Mouse (Mus musculus): ENCODE data around the gene Ccdc9b. TPM values are rescaled to one million over a fixed set of nuclear protein-coding genes. Genes with fewer than 3 reads are reported as not detected.

The Ccdc9b gene
- polyA plus RNA-seq, 1 experiment from 2014 or later = 2.4 TPM

DNA sequence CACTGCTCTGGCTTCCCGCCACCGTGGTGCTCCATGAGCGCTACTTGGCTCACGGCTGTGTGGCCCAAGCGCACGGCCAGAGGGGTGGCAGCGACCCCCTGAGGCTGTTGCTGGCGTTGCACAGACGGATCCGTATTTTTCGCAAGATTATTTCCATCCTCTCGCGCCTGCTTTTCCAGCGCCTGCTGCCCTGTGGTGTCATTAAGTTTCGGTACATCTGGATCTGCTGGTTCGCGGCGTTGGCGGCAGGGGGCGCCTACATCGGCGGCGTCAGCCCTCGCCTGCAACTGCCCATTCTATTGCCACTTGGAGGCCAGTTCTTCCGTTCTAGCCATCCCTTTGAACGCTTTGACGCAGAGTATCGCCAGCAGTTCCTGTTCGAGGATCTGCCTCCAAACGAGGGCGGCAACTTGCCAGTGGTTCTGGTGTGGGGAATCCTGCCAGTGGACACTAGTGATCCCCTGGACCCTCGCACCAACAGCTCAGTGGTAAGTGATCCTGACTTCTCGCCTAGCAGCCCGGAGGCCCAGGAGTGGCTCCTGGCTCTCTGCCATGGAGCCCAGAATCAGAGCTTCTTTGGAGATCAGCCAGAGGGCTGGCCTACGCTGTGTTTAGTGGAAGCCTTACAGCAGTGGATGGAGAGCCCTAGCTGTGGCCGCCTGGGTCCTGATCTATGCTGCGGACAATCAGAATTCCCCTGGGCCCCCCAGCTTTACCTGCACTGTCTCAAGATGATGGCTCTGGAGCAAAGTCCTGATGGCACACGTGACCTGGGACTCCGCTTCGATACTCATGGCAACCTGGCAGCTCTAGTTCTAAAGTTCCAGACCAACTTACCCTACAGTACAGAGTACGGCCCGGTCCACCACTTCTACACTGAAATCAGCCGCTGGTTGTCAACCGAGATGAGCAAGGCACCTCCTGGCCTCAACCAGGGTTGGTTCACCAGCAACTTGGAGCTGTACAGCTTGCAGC is 28.4 kb upstream of the Ccdc9b start:
- peaks cover 10% of the 10 kb centered on the region for H3K4me1 ChIP-seq (replicated peaks)
- no peaks in the 10 kb centered on the region for H3K36me3 ChIP-seq
- peaks cover 29% of the 10 kb centered on the region for H3K27me3 ChIP-seq
- no peak overlapping the region for H3K9ac ChIP-seq
- no peaks in the 10 kb centered on the region for H3K9me3 ChIP-seq (replicated peaks)
- WGBS = 20% methylated on average over 44 of the region's 44 CpGs
- peak overlapping the region; percentile 62 for H3K4me2 ChIP-seq
- no peak; the same call in 1 of the 2 replicates for ATAC-seq (replicated peaks; ENCODE audit: insufficient number of reproducible peaks, insufficient read depth, low FRiP score, low read depth)
- peak overlapping the region; percentile 29 for H3K4me3 ChIP-seq
- no peak overlapping the region for H3K27ac ChIP-seq

DNA sequence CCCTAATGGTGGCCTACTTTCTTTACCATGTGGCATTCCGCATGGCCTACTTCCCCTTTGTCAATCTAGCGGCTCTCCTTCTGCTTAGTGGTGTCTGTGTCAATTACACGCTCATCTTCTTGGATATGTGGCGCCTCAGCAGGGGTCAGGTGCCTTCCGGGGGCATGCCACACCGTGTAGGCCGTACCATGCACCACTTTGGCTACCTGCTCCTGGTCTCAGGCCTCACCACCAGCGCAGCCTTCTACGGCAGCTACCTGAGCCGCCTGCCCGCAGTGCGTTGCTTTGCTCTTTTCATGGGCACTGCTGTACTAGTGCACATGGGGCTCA is 27.7 kb upstream of the Ccdc9b start:
- no peak for ATAC-seq (replicated peaks; ENCODE audit: insufficient number of reproducible peaks, insufficient read depth, low FRiP score, low read depth)
- no peaks in the 10 kb centered on the region for H3K36me3 ChIP-seq
- no peaks in the 10 kb centered on the region for H3K9me3 ChIP-seq (replicated peaks)
- peak overlapping the region; percentile 29 for H3K4me3 ChIP-seq
- H3K4me1 ChIP-seq (replicated peaks) = peaks cover 10% of the 10 kb centered on the region
- no peak overlapping the region for H3K9ac ChIP-seq
- WGBS = 65% methylated on average over 12 of the region's 12 CpGs
- H3K27ac ChIP-seq = no peak overlapping the region
- H3K4me2 ChIP-seq = peak overlapping the region; percentile 62
- H3K27me3 ChIP-seq = peaks cover 29% of the 10 kb centered on the region

DNA sequence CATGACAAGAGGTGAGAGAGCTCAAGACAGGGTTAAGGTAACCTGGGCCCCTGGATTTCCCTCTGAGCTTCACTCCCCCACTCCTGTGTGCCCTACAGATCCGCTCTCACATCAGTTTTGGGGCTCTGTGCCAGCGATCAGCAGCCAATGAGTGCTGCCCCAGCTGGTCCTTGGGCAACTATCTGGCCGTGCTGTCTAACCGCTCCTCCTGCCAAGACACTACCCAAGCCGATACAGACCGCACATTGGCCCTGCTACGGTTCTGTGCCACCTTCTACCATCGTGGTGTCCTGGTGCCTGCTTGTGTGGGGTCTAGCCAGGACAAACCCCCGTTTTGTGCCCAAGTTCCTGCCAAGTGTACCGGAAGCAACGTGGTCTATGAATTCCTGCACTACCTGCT is 27.0 kb upstream of the Ccdc9b start:
- Histone ChIP-seq H3K36me3 (no peaks in the 10 kb centered on the region), H3K4me2 (no peak overlapping the region), H3K4me1 (replicated peaks) (peaks cover 10% of the 10 kb centered on the region), H3K9me3 (replicated peaks) (no peaks in the 10 kb centered on the region), H3K27ac (no peak overlapping the region), H3K9ac (no peak overlapping the region), H3K4me3 (no peak overlapping the region), H3K27me3 (peaks cover 29% of the 10 kb centered on the region)
- WGBS = 86% methylated on average over 11 of the region's 11 CpGs
- ATAC-seq (replicated peaks; ENCODE audit: insufficient number of reproducible peaks, insufficient read depth, low FRiP score, low read depth) = no peak

DNA sequence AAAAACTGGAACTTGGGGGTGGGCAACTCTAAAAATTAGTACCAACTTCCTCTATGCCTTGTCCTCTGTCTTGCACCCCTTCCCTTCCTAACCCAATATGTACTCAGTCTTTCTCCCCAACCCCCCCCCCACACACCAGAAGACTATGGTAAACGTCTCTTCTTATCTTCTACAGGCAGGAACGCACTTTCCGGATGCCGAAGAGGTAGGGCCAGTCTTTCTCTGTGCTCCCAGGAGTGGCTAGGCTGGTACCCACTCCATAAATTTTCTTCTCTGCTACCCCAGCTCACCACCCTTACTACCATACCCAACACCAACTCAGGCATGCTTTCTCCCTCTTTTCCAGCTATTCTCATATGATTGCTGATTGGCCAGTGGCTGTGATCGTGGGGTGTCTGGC is 24.1 kb upstream of the Ccdc9b start:
- H3K4me2 ChIP-seq = no peak overlapping the region
- peaks cover 26% of the 10 kb centered on the region for H3K27me3 ChIP-seq
- WGBS = 65% methylated on average over 5 of the region's 5 CpGs
- H3K36me3 ChIP-seq = no peaks in the 10 kb centered on the region
- peaks cover 10% of the 10 kb centered on the region for H3K4me1 ChIP-seq (replicated peaks)
- no peak overlapping the region for H3K27ac ChIP-seq
- ATAC-seq (replicated peaks; ENCODE audit: insufficient number of reproducible peaks, insufficient read depth, low FRiP score, low read depth) = no peak
- no peak overlapping the region for H3K4me3 ChIP-seq
- no peaks in the 10 kb centered on the region for H3K9me3 ChIP-seq (replicated peaks)
- no peak overlapping the region for H3K9ac ChIP-seq

DNA sequence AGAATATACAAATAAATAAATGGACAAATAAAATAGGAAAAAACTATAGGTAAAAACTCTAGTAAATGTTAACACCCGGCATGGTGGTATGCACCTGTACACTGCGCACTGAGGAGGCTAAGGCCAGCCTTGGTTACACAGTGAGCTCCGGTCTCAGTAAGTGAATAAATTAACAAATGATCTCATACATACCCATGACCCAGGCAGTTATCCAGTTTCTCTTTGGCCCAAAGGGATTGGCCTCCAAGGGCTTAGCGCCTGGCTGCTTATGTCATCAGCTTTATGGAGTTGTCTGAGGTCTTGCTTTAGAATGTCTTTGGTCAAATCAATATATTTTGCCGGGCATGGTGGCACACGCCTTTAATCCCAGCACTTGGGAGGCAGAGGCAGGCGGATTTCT is 21.2 kb upstream of the Ccdc9b start:
- no peak overlapping the region for H3K4me2 ChIP-seq
- ATAC-seq (replicated peaks; ENCODE audit: insufficient number of reproducible peaks, insufficient read depth, low FRiP score, low read depth) = no peak
- no peak overlapping the region for H3K4me3 ChIP-seq
- H3K27ac ChIP-seq = no peak overlapping the region
- WGBS = 82% methylated on average over 7 of the region's 7 CpGs
- H3K9me3 ChIP-seq (replicated peaks) = no peaks in the 10 kb centered on the region
- peaks cover 13% of the 10 kb centered on the region for H3K4me1 ChIP-seq (replicated peaks)
- H3K9ac ChIP-seq = no peak overlapping the region
- no peaks in the 10 kb centered on the region for H3K36me3 ChIP-seq
- H3K27me3 ChIP-seq = peaks cover 20% of the 10 kb centered on the region

DNA sequence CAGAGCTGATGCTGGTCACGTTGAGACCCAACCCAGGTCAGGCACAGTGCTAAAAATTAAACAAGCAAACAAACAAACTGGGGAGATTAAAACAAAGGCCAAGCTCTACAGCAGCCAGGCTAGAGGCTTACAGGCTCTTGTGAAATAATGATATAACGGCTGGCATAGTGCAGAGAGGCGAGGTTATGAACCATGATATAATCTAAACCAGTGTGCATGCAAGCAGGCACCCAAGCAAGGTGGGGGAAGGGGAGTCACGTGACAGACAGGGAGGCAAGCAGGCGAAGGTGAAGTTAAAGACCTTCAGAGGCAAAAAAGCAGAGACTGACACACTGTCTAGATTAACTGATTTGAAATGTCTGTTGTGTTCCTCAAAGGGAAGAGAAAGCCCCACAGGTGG is 20.6 kb upstream of the Ccdc9b start:
- Histone ChIP-seq H3K9me3 (replicated peaks) (no peaks in the 10 kb centered on the region), H3K9ac (no peak overlapping the region), H3K36me3 (no peaks in the 10 kb centered on the region), H3K4me3 (no peak overlapping the region), H3K27ac (no peak overlapping the region), H3K27me3 (peaks cover 19% of the 10 kb centered on the region), H3K4me2 (no peak overlapping the region), H3K4me1 (replicated peaks) (peaks cover 13% of the 10 kb centered on the region)
- 49% methylated on average over 5 of the region's 5 CpGs for WGBS
- no peak for ATAC-seq (replicated peaks; ENCODE audit: insufficient number of reproducible peaks, insufficient read depth, low FRiP score, low read depth)

DNA sequence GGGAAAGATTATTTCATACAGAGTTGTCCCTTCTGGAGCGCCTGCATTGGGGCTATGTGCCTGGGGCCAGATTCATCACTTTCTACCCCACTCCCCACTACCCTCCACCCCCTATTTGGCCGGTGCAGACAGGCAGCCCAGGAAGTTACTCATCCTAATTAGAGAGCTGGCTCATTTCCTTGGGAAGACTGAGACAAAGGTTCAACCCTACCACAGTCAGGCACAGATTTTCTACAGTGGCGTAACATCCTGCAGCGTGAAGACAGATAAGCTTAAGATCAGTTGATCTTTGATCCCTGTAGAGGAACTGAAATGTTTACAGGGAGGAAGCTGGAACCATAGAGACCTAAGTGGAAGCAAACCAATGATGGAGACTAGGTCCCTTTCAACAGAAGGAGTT is 19.8 kb upstream of the Ccdc9b start:
- H3K36me3 ChIP-seq = no peaks in the 10 kb centered on the region
- no peak for ATAC-seq (replicated peaks; ENCODE audit: insufficient number of reproducible peaks, insufficient read depth, low FRiP score, low read depth)
- no peak overlapping the region for H3K4me2 ChIP-seq
- peaks cover 13% of the 10 kb centered on the region for H3K4me1 ChIP-seq (replicated peaks)
- H3K9me3 ChIP-seq (replicated peaks) = no peaks in the 10 kb centered on the region
- no peak overlapping the region for H3K4me3 ChIP-seq
- no peak overlapping the region for H3K9ac ChIP-seq
- no peak overlapping the region for H3K27ac ChIP-seq
- 40% methylated on average over 4 of the region's 4 CpGs for WGBS
- H3K27me3 ChIP-seq = peaks cover 16% of the 10 kb centered on the region

DNA sequence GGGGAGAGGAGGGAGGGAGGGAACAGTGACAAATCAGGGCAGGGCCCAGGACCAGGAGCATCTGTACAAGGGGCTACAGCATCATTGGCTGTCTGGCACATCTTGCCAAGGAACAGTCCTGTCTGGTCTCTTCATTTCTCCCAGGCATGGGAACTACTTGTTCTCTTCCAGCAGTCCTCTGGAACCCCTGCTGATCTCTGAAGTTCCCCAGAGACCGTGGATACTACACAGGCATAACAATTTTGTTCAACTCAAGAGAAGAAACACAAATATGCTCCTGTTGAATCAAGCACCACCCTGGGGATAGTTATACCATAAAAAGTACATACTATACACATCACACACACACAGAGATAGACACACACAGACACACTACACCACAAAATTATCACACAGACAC is 18.7 kb upstream of the Ccdc9b start:
- H3K4me3 ChIP-seq = no peak overlapping the region
- no peak overlapping the region for H3K27ac ChIP-seq
- ATAC-seq (replicated peaks; ENCODE audit: insufficient number of reproducible peaks, insufficient read depth, low FRiP score, low read depth) = no peak
- H3K9ac ChIP-seq = no peak overlapping the region
- WGBS = 30% methylated on average over 1 of the region's 1 CpGs
- no peaks in the 10 kb centered on the region for H3K36me3 ChIP-seq
- H3K27me3 ChIP-seq = peaks cover 11% of the 10 kb centered on the region
- peaks cover 15% of the 10 kb centered on the region for H3K4me1 ChIP-seq (replicated peaks)
- H3K9me3 ChIP-seq (replicated peaks) = no peaks in the 10 kb centered on the region
- H3K4me2 ChIP-seq = no peak overlapping the region

DNA sequence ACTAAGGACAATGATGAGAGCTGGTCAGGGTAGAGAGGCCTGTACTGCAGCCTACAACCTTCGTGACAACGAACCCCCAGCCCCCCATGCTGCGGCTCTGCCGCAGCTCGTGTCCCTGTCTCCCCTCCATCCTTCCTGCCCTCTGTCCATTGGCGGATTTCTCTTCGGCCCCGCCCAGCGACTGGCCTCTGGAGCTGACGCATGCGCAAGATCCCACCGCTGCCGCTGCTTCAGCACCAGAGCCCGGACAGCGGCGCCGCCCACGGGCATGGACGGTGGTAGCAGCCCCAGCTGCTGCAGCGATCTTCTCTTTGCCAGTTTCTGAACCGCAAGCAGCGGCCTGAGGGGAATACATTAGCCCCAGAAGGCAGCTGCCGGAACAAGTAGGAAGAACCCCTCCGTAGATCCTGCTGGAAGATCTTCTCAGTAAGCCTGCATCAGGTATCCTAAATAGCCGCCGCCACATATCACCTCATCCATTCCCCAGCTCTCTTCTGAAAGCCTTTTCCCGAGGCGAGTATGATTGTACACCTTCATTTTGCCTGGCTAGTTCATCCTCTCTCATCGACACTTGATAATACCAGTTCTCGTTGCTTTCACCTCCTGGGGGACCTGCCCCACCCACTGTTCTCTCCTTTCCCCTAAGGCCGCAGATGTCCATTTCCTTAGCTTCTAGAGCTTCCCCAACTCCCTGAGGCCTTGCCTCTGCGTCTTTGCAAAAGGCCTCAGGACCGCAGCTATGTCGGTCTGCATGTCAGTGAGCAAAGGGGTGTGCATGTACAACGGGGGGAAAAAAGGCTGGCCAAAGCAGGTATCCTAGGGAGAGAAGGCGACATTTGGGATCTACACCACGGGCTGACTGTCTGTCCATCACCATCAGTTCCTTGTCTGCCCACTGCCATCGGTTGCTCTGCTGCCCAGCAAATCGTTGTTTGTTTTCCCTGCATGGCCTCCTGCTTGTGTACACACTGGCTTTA is 17.3 kb upstream of the Ccdc9b start, which contains the start of gene Disp2:
TSS of gene Disp2 (plus strand) at position 216 of the 977 bp plus-strand sequence.
- H3K27ac ChIP-seq = no peak within 1 kb of the TSS
- H3K4me3 ChIP-seq = peak within 1 kb of the TSS; percentile 42
- 11% methylated on average over 39 of the region's 39 CpGs for WGBS

DNA sequence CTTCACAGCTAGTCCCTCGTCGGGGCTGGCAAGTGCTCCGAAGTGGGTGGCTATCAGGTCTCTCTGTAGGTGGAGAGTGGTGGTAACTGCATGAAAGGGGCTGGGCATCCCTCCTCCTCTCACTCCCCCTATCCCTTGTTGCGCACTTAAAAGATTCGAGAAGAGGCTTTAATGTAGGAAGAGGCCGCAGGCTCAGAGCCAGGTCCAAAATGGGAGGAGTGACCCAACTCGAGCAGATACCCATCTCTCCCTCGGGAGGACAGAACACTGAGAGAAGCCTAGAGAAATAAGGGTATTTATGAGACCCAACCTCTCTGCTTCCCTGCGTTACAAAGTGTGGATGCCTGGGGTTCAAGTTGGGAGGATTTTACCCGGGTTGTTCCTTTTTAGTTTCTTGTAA is 16.6 kb upstream of the Ccdc9b start:
- Histone ChIP-seq H3K4me2 (peak overlapping the region; percentile 69), H3K27ac (no peak overlapping the region)

More for the DNA sequence above, 17.3 kb upstream of the Ccdc9b start, which contains the start of gene Disp2:
- no peak within 1 kb of the TSS for H3K9ac ChIP-seq
- no peaks in the 10 kb centered on the region for H3K9me3 ChIP-seq (replicated peaks)
- peak within 1 kb of the TSS; percentile 69 for H3K4me2 ChIP-seq
- peaks cover 9% of the 10 kb centered on the region for H3K27me3 ChIP-seq
- no peaks in the 10 kb centered on the region for H3K36me3 ChIP-seq
- ATAC-seq (replicated peaks; ENCODE audit: insufficient number of reproducible peaks, insufficient read depth, low FRiP score, low read depth) = peak; percentile 75
- H3K4me1 ChIP-seq (replicated peaks) = peaks cover 18% of the 10 kb centered on the region

DNA sequence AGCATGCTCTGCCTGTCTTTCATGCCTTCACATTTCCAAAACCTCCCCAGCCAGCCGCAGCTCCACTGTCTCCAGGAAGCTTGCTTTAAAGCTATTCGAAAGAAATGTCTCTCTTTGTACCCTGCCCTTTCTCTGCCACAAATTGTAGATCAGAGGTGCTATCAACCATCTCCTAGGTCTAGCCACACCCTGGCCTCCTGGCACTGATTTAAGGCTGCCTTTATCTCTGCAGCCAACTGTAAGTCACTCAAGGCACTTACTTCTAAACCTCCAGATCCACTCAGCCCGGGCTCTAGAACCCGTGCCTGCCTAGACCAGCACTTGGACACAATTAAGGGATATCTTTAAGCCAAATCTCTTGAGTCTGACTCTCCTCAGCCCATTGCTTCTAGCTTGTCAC is 16.0 kb upstream of the Ccdc9b start:
- WGBS = 71% methylated on average over 4 of the region's 4 CpGs
- no peak overlapping the region for H3K4me2 ChIP-seq
- no peak overlapping the region for H3K9ac ChIP-seq
- no peaks in the 10 kb centered on the region for H3K36me3 ChIP-seq
- H3K27ac ChIP-seq = no peak overlapping the region
- H3K4me1 ChIP-seq (replicated peaks) = peaks cover 18% of the 10 kb centered on the region
- no peak overlapping the region for H3K4me3 ChIP-seq
- no peaks in the 10 kb centered on the region for H3K9me3 ChIP-seq (replicated peaks)
- ATAC-seq (replicated peaks; ENCODE audit: insufficient number of reproducible peaks, insufficient read depth, low FRiP score, low read depth) = no peak
- peaks cover 9% of the 10 kb centered on the region for H3K27me3 ChIP-seq

More for the DNA sequence above, 16.6 kb upstream of the Ccdc9b start:
- peaks cover 9% of the 10 kb centered on the region for H3K27me3 ChIP-seq
- WGBS = 14% methylated on average over 10 of the region's 10 CpGs
- peak overlapping the region; percentile 42 for H3K4me3 ChIP-seq
- no peak overlapping the region for H3K9ac ChIP-seq
- no peaks in the 10 kb centered on the region for H3K9me3 ChIP-seq (replicated peaks)
- peaks cover 18% of the 10 kb centered on the region for H3K4me1 ChIP-seq (replicated peaks)
- H3K36me3 ChIP-seq = no peaks in the 10 kb centered on the region
- ATAC-seq (replicated peaks; ENCODE audit: insufficient number of reproducible peaks, insufficient read depth, low FRiP score, low read depth) = no peak
